Mouse (Mus musculus) 416B (cell line): ENCODE data around the gene Ugt1a6a.
"Not testable (repeated sequence)": the region's sequence is repeated elsewhere in the genome, so short reads cannot be mapped to it uniquely, and the experiment has no call there.

Experiments
- DNase-seq: peaks from one replicate; pipeline ENCODE4 v3.0.0; 2011; ENCODE audit warnings: low read depth

Ugt1a6a gene

GRCm38 (mm10) chr1:88135229-88135904 lies 758 bp downstream of the Ugt1a6a start:
- not testable (repeated sequence) for DNase-seq

DNA sequence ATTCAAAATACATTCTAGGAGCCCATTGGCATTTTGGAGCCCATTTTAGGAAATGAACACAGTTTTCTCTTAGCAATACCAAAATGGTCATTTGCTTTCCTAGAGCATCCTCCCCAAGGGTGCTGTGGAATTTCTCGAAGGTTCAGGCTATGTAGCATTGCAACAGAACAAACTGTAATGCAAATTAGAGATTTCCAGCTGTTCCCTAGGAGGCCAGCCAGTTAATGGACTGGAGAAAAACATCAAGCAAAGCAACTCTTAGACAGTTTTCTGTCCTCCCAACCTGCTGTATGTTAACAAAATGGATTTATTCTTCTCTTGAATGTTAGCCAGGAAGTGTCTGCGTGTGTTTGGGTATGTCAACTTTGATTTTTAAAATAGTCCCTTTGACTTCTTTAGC lies 2.0 kb downstream of the Ugt1a6a start:
- no peak for DNase-seq

- DNase-seq: no peak
These were observed 2.7 kb downstream of the Ugt1a6a start for GRCm38 (mm10) chr1:88137264-88137663.

GRCm38 (mm10) chr1:88138145-88138544 lies 3.5 kb downstream of the Ugt1a6a start:
- no peak for DNase-seq

DNA sequence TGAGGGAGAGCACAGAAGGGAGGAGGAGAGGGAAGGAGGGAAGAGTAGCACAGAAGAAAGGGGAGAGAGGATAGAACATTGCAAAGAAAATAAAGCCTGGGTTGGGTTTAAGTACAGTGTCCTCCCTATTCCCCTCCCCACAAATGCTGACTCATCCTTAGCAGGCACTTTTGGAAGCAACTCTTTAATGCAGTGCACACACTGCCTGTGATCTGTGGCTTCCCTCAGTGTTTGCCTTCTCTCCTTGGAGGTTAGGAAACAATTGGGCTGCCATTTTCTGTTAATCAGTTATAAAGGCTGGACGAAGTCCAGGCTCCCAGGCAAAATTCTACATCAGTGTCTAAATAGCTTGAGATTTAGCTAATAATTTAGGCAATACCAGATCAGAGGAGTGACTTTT lies 5.9 kb downstream of the Ugt1a6a start:
- DNase-seq: not testable (repeated sequence)

- DNase-seq: peak; percentile 45
These were observed 9.5 kb downstream of the Ugt1a6a start for GRCm38 (mm10) chr1:88143966-88144675.

DNA sequence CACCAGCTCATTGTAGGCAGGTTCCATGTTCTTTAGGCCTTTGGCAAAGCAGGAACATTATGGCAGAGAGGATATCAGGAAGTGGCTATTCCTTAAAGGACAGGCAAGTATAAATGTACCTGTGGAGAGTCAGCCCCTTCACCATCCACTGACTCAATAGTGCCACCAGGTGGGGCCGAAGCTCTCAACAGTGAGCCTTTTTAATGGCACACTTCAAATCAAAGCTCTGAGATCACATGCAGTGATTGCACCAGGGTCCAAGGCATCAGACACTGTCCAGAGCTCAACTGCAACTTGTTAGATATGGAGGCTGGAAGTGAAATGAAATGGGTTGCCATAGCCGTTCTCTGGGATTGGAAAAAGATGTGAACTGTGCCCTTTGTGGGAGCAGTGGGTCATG lies 10.7 kb downstream of the Ugt1a6a start:
- peak; percentile 26 for DNase-seq

DNA sequence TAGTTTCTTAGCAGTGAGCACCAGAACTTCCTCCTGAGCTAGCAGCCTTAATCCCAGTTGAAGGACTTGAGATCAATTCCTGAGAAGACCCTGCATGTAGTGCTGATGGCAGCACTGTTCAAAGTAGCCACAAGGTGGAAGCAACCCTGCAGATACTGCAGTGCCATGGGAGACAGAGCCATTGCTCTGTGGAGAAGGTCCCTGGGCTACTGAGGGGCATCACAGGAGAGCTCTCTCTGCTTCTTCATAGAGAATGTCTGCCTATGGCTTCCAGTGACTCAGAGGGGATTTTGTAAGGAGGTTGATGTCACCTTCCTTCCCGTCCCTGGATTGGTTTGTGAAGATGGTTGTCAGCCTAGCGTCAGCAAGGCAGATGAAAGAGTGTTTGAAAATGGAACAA lies 15.5 kb downstream of the Ugt1a6a start:
- DNase-seq: peak; percentile 31

- DNase-seq: peak; percentile 6
These were observed 23.8 kb downstream of the Ugt1a6a start for GRCm38 (mm10) chr1:88158430-88158829.

DNA sequence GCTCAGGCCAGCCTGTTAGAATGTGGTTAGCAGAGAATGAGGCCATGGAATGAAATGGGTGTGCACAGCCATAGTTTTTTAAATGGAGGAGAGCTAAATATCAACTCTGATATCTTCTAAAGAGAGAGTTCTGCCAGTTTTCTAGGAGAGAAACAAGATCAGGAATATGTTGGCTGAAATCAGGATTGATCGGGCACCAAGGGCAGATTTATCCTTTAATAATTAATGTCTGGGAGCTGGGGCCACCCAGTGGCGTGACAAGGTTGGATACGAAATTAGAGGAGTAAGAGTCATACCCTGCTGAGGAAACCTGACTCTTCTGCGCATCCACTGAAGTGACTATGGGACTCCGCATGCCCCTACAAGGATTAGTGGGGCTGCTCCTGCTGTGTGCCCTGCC lies 31.1 kb downstream of the Ugt1a6a start, which contains the start of gene Ugt1a5:
Gene Ugt1a5, plus strand, starts transcription at position 302 of the 400 bp plus-strand sequence.
- DNase-seq: no peak

GRCm38 (mm10) chr1:88172190-88172589 lies 37.6 kb downstream of the Ugt1a6a start:
- not testable (repeated sequence) for DNase-seq

GRCm38 (mm10) chr1:88179657-88180056 lies 45.0 kb downstream of the Ugt1a6a start:
- DNase-seq: no peak

- no peak for DNase-seq
These were observed 51.8 kb downstream of the Ugt1a6a start for GRCm38 (mm10) chr1:88186325-88186935.

DNA sequence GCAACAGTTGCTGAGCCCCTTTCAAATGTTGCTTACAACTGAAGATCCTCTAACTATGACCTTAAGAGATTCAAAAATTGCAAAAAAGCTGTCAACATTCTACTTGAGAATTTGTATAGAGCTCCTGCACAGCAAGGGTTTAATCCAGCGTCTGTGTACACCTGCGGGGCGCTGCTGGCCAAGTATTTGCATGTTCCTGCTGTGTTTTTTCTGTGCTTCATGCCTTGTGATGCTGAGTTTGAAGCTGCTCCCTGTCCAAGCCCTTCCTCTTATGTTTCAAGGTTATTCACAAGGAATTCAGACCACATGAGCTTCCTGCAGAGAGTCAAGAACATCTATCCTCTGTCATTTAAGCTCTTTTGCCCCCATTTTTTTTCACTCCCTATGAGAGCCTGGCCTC lies 57.5 kb downstream of the Ugt1a6a start:
- DNase-seq: no peak

GRCm38 (mm10) chr1:88195687-88196086 lies 61.1 kb downstream of the Ugt1a6a start:
- no peak for DNase-seq

- DNase-seq: no peak
These were observed 62.8 kb downstream of the Ugt1a6a start for GRCm38 (mm10) chr1:88197443-88197842.

DNA sequence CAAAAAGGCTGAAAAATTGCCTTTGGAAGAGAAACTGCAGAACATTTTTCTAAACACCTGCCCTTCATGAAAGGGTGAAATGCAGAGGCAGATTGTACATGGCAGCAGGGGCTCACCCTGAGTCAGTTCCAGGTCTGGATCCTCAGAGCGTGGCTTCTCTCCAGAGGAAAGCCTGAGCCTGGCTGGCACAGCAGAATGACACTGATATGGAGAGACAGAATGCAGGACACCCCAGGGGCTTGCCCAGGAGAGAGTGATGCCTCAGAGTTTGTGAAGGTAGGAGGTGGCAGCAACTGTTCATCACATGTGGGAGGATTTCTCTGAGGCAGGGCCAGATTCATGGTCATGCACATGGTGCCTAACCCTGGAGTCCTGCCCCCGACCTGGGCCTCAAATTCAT lies 65.4 kb downstream of the Ugt1a6a start:
- DNase-seq: no peak

- no peak for DNase-seq
These were observed 65.8 kb downstream of the Ugt1a6a start, which contains the start of gene Ugt1a2 for GRCm38 (mm10) chr1:88200456-88200855. Gene Ugt1a2, plus strand, starts transcription at chr1:88200601.

DNA sequence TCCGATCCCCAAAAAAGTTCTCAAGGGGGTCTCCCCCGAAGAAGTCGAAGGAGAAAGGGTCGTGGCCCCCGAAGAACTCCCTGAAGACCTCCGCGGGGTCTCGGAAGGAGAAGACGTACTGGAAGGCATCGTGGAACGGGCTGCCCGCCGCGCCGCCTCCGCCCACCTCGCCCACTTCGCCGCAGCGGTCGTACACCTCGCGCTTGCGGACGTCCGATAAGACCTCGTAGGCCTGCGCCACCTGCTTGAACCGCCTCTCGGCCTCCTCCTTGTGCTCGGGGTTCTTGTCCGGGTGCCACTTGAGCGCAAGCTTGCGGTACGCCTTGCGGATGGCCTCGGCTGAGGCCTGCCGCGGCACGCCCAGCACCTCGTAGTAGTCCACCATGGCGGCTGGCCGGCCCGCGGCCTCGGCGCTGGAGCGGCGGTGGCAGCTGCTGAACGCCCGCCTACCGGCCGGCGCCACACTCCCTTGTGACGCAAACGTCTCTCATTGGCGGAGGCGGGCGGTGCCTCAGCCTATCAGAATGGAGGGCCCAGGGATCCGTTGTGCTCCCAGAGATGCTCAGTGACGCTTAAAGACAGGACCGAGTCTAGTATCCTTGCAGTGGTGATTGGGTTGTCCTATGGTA lies 70.8 kb downstream of the Ugt1a6a start, which contains the start of gene Dnajb3:
Gene Dnajb3, minus strand, starts transcription at position 489 of the 629 bp plus-strand sequence.
- DNase-seq: no peak

DNA sequence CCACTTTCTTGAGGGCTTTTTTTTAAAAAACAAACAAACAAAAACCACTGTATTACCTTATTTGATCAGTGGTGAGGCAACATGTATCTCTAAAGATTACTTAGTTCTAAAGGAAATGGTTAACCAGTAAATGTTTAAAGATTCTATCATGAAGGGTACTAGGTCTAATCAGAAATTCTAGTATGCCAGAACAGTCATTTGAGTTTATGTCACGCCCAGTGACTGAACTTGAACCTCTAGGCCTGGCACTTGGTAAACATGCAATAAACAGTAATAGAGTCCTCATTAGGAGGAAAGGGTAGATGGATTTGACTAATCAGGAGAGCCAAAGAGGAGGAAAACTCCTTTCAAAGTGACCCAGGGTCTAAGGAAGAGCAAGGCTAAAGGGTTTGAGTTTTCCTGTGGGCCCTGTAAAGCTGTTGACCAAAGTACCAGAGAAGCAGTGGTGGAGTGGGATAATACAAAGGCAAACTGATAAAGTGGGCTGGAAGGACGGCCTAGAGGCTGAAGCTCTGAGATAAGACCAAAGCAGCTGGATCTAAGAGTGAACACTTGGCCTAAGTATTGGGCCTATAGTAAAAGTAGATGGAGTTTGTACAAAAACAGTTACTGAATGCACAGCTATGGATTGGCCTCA lies 72.4 kb downstream of the Ugt1a6a start:
- DNase-seq: no peak

DNA sequence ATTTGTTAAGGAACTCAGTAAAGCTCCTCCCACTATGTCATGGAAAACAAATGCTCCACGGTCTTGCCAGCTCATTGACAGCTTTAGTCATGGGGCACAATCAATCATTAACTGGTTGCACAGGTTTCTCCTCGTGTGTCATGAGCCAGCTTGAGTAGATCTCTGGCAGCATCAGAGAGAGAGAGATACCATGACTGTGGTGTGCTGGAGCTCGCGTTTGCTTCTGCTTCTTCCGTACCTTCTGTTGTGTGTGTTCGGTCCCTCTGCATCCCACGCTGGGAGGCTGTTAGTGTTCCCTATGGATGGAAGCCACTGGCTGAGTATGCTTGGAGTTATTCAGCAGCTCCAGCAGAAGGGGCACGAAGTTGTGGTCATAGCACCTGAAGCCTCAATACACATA lies 77.2 kb downstream of the Ugt1a6a start, which contains the start of gene Ugt1a1:
Gene Ugt1a1, plus strand, starts transcription at position 148 of the 400 bp plus-strand sequence.
- peak; percentile 5 for DNase-seq
